17 mouse cellular contexts compared by ENCODE assay signal in the genomic region with DNA sequence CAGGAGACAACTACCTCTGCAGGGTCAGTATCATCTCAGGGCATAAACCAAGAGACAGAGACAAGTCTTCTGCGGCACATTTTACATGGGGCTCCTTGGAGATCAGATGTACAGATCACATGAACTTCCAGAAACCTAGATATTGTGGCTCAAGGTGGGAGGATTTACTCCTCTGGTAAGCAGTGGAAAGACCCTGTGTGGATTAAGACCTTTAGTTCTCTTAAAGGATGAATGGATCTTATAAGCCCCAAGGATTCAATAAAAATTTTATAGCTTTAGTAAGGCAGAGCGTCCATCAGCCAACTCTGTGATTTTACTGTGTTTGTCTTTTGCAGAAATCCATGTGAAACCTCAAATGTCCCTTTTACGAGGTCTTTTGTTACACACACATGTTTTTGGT.
"Had no signal": no experiment of that assay in that cellular context is flagged by ENCODE, and none has a peak within 500 bp of the region (broad histone marks: within the 10 kb centered on the region; RNA-seq: fewer than 3 reads in every experiment).

No protein-coding gene starts in this region.

- H3K4me1 ChIP-seq: neural tube, embryonic 12.5 days; neural tube, embryonic 13.5 days; neural tube, embryonic 15.5 days; stomach, embryonic 15.5 days had no signal

- H3K27me3 ChIP-seq: neural tube, embryonic 12.5 days; neural tube, embryonic 13.5 days; neural tube, embryonic 15.5 days; stomach, embryonic 15.5 days had no signal

- H3K4me2 ChIP-seq: neural tube, embryonic 12.5 days; neural tube, embryonic 13.5 days; neural tube, embryonic 15.5 days; stomach, embryonic 15.5 days had no signal

- DNase-seq: retina, postnatal 1 day; right cerebral cortex, adult 18-20 months; right cerebral cortex, postnatal 14 days; right cerebral cortex, postnatal 25 days; right cerebral cortex, postnatal 4 days; spleen, adult 18-20 months; thymus, adult 18-20 months; thymus, adult 2 months; thymus, postnatal 14 days; thymus, postnatal 25 days; thymus, postnatal 36 days; thymus, postnatal 4 days had no signal

- H3K4me3 ChIP-seq: neural tube, embryonic 12.5 days; neural tube, embryonic 13.5 days; neural tube, embryonic 15.5 days; stomach, embryonic 15.5 days had no signal

- H3K27ac ChIP-seq: neural tube, embryonic 12.5 days; neural tube, embryonic 13.5 days; neural tube, embryonic 15.5 days; stomach, embryonic 15.5 days; stomach, postnatal 0 days had no signal

- H3K9me3 ChIP-seq: neural tube, embryonic 12.5 days; neural tube, embryonic 13.5 days; neural tube, embryonic 15.5 days; stomach, embryonic 15.5 days had no signal

- H3K36me3 ChIP-seq: neural tube, embryonic 12.5 days; neural tube, embryonic 13.5 days; neural tube, embryonic 15.5 days; stomach, embryonic 15.5 days had no signal

- H3K9ac ChIP-seq: neural tube, embryonic 12.5 days; neural tube, embryonic 13.5 days; neural tube, embryonic 15.5 days; stomach, embryonic 15.5 days had no signal
